Mouse (Mus musculus): ENCODE measurements around the gene Olfr992.

- TF ChIP-seq CTCF (IDR thresholded peaks at IDR 0.05; ENCODE audit: low read depth) (no peak), EP300 (IDR thresholded peaks at IDR 0.05; ENCODE audit: low read depth) (no peak)
Observed at GRCm38 (mm10) chr2:85436351-85436750, 27.1 kb upstream of the Olfr992 start, which contains the start of gene Olfr994.
